Mouse (Mus musculus): ENCODE measurements around the gene Dmd.

DNA sequence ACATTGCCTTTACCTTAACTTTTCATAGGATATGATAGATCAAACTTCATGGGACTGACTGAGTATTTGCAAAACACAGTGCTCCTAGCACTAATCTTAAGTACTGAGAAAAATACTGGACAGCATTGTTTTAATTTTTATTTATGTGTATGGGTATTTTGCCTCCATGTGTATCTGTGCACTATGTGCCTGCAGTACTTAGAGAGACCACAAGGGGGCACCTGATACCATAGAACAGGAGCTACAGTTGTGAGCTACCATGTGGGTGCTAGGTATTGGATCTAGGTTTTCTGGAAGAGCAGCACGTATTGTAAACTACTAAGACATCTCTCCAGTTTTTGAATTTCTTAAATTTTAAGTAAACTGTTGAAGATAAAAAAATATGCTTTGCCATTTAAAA lies 1505.8 kb downstream of the Dmd start:
- TF ChIP-seq EP300 (IDR thresholded peaks at IDR 0.05; ENCODE audit: low read depth) (no peak), CTCF (IDR thresholded peaks at IDR 0.05; ENCODE audit: low read depth) (peak; percentile 71)
